Mouse (Mus musculus) thymus, adult 18-20 months (tissue): ENCODE measurements at regions not wholly inside any gene's neighbourhood (a gene's known extent, or its start where the extent isn't known, plus 50 kb on each side); places are given as distances from the start of the nearest gene placed in this dataset.
A peak's percentile ranks its signal among the peaks of the same experiment; 100 is the strongest.
"Not testable (repeated sequence)": the region's sequence is repeated elsewhere in the genome, so short reads cannot be mapped to it uniquely, and the experiment has no call there.

Source experiments
- DNase-seq, 2 experiments: peaks; one replicate each; pipeline ENCODE4 v3.0.0; 2022; ENCODE audit warnings: mixed read lengths in 2 of 2

GRCm38 (mm10) chr3:130818467-130819030 lies 88.4 kb upstream of the Rpl34 start:
- DNase-seq, result peak; percentile 67 to 69

- DNase-seq, result peak in 1 of 2 experiments; percentile 25
Observed at GRCm38 (mm10) chr3:130809696-130810665, 79.8 kb upstream of the Rpl34 start.

GRCm38 (mm10) chr3:130805345-130805744 lies 75.1 kb upstream of the Rpl34 start:
- no peak for DNase-seq

- no peak for DNase-seq
Observed at GRCm38 (mm10) chr3:130804327-130804662, 74.1 kb upstream of the Rpl34 start.

DNA sequence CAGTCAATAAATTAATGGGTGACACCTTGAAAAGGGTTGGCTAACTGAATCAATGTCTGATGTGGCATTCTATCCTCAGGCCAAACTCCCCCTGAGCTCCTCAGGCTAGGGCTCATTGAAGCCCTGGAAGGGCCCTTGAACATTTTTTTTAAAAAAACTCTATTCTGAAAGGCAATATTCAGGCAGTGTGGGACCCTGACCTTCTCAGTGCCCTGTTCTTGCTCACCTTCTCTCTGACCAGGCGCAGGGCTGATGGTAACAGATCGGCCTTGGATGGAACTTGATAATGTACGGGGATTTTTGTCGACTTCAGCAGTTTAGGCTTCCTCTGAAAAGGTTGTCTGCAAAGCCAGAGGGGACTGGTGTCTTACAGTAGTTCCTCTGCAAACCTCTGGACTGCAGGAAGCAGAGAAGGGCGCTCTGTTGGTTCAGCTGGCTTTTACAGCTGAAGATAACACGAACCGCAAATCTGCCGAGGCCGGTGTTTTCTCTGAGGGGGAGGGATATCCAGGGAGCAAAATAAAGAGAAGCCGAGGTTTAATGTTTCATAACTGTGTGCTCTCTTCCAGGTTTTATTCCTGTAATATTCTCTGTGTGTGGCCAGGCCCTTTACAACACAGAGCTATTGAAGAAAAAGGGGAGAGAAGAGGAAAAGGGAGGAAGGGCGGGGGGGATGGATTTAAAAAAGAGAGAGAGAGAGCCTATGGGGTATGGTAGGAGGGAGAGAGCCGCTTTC lies 73.6 kb upstream of the Rpl34 start:
- no peak for DNase-seq

DNA sequence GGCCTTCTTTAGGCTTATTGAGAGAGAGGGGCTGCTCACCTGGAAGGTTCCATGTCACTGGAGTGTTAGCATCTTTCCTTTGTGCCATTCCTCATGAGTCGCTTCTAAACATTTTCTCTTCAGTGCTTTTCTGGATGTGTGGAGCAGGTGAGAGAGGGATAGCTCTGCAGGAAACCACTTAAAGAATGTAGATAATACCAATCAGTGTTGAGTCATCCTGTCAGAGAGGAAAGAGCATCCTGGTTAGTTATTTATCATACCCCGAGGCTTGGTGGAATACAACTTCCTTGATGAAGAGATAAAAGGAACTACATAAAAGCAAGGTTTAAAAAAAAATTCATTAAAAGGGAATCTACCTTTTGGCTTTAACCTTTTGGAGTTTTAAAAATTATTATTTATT lies 69.8 kb upstream of the Rpl34 start:
- DNase-seq, result no peak

DNA sequence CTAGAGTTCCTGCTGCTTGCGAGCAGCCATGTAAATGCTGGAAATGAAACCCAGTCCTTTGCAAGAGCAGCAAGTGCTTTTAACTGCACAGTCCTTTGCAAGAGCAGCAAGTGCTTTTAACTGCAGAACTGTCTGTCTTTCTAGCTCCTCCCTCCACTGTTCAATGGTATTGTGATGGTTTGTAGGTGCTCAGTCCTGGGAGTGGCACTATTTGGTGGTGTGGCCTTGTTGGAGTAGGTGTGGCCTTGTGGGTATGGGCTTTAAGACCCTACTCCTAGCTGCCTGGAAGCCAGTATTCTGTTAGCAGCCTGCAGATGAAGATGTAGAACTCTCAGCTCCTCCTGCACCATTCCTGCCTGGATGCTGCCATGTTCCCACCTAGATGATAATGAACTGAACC lies 67.8 kb upstream of the Rpl34 start:
- not testable (repeated sequence) for DNase-seq

DNA sequence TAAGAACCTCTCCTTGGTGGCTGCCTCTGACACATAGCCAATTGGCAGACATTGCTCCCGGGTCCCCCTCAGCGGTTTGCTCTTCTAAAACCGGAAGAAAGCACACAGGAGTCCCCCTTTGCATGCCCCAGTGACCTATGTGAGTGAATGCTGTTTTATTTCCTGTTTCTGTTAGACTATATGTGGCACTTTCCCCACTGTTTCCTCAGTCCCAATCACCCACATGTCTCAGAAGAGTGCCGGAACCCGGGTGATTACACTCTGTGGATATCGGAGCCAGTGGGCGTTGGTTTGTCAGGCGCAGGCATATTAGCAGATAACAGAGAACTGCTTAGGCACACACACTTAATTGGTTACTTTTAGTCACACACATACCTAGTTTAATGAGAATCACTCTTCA lies 66.3 kb upstream of the Rpl34 start:
- DNase-seq, result peak in 1 of 2 experiments; percentile 35

GRCm38 (mm10) chr3:130795396-130795795 lies 65.2 kb upstream of the Rpl34 start:
- DNase-seq, result no peak

DNA sequence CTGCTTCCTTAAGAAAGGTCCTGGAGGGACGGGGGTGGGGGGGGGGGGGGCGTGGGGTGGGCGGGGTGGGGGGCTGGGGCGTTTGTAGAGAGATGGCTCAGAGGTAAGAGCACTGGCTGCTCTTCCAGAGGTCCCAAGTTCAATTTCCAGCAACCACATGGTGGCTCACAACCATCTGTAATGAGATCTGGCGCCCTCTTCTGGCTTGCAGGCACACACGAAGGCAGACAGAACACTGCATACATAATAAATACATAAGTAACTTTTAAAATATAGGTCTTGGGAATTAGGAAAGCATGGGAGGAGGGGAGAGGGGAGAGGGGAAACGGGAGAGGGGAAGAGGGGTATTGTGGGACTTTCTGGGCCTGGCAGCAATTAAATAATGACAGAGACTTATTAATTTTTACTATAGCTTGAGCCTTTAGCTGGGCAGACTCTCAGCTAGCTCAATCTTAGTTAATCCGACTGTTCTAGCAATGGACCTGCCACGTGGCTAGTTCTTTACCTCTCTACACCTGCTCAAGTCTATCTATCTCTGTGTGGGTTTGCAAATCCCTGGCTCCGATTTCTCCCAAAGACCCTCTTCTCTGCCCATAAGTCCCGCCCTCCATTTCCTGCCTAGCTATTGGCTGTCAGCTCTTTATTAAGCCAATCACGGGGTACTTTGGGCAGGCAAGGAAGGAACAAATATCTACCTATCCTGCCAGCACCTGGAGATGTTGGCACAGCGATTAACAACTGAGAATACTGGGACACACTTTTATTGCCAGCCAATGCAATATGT lies 64.1 kb upstream of the Rpl34 start:
- DNase-seq, result no peak

GRCm38 (mm10) chr3:130780706-130781240 lies 50.6 kb upstream of the Rpl34 start:
- DNase-seq, result no peak
